Mouse (Mus musculus): ENCODE measurements around the gene Cabcoco1. TPM values are rescaled to one million over a fixed set of nuclear protein-coding genes. Genes with fewer than 3 reads are reported as not detected.

The Cabcoco1 gene
- total RNA-seq, 2 experiments from 2014 or later: 19.0 to 21.3 TPM

GRCm38 (mm10) chr10:68441931-68442662 is 99.6 kb downstream of the Cabcoco1 start:
- intact Hi-C loops (cut with DNase I): loop anchor here (5.0 kb wide), 1 partner anchor 85 kb away; no protein-coding TSS in a partner anchor
- DNase-seq: no peak

- DNase-seq: no peak
- intact Hi-C loops (cut with DNase I): loop anchor here (5.0 kb wide), 1 partner anchor 83 kb away; no protein-coding TSS in a partner anchor
Observed at GRCm38 (mm10) chr10:68440515-68440914, 101.2 kb downstream of the Cabcoco1 start.

- intact Hi-C loops (cut with DNase I): no loop called here
- no peak for DNase-seq
Observed at GRCm38 (mm10) chr10:68435754-68436153, 105.9 kb downstream of the Cabcoco1 start.

- DNase-seq: no peak
- intact Hi-C loops (cut with DNase I): no loop called here
Observed at GRCm38 (mm10) chr10:68435001-68435560, 106.6 kb downstream of the Cabcoco1 start.

- no peak for DNase-seq
- intact Hi-C loops (cut with DNase I): no loop called here
Observed at GRCm38 (mm10) chr10:68434045-68434639, 107.6 kb downstream of the Cabcoco1 start.

- DNase-seq: no peak
- intact Hi-C loops (cut with DNase I): no loop called here
Observed at GRCm38 (mm10) chr10:68431346-68431745, 110.3 kb downstream of the Cabcoco1 start.

GRCm38 (mm10) chr10:68430929-68431328 is 110.8 kb downstream of the Cabcoco1 start:
- no peak for DNase-seq
- intact Hi-C loops (cut with DNase I): no loop called here

- DNase-seq: no peak
- intact Hi-C loops (cut with DNase I): no loop called here
Observed at GRCm38 (mm10) chr10:68420393-68420920, 121.2 kb downstream of the Cabcoco1 start.

- DNase-seq: no peak
- intact Hi-C loops (cut with DNase I): no loop called here
Observed at GRCm38 (mm10) chr10:68419893-68420292, 121.8 kb downstream of the Cabcoco1 start.

GRCm38 (mm10) chr10:68417074-68417790 is 124.5 kb downstream of the Cabcoco1 start:
- intact Hi-C loops (cut with DNase I): no loop called here

GRCm38 (mm10) chr10:68405936-68406335 is 135.8 kb downstream of the Cabcoco1 start:
- intact Hi-C loops (cut with DNase I): no loop called here
- no peak for DNase-seq

More at GRCm38 (mm10) chr10:68417074-68417790, 124.5 kb downstream of the Cabcoco1 start:
- DNase-seq: no peak

- no peak for DNase-seq
- intact Hi-C loops (cut with DNase I): no loop called here
Observed at GRCm38 (mm10) chr10:68396786-68397185, 144.9 kb downstream of the Cabcoco1 start.

GRCm38 (mm10) chr10:68396083-68396482 is 145.6 kb downstream of the Cabcoco1 start:
- intact Hi-C loops (cut with DNase I): no loop called here
- no peak for DNase-seq

GRCm38 (mm10) chr10:68391640-68392039 is 150.1 kb downstream of the Cabcoco1 start:
- DNase-seq: no peak
- intact Hi-C loops (cut with DNase I): no loop called here

GRCm38 (mm10) chr10:68388802-68389201 is 152.9 kb downstream of the Cabcoco1 start:
- intact Hi-C loops (cut with DNase I): no loop called here
- no peak for DNase-seq

GRCm38 (mm10) chr10:68388138-68388537 is 153.6 kb downstream of the Cabcoco1 start:
- DNase-seq: no peak
- intact Hi-C loops (cut with DNase I): no loop called here

Other genes starting within 250 kb of the Cabcoco1 start
- under 1 TPM; 0.19 to 0.25 TPM for gene Tmem26, start 181.8 kb upstream of the Cabcoco1 start, total RNA-seq (2021)

All from heart, postnatal 36 days (tissue).